Mouse (Mus musculus) mature B cell (primary cell): ENCODE results near the gene Sertad4.

Experiments
- in situ Hi-C: fragments of 300-500 bp; cut with MboI; formaldehyde crosslinking; loops from 2 replicates; pipeline ENCODE4 v1.14.3; 2019

The Sertad4 gene

DNA sequence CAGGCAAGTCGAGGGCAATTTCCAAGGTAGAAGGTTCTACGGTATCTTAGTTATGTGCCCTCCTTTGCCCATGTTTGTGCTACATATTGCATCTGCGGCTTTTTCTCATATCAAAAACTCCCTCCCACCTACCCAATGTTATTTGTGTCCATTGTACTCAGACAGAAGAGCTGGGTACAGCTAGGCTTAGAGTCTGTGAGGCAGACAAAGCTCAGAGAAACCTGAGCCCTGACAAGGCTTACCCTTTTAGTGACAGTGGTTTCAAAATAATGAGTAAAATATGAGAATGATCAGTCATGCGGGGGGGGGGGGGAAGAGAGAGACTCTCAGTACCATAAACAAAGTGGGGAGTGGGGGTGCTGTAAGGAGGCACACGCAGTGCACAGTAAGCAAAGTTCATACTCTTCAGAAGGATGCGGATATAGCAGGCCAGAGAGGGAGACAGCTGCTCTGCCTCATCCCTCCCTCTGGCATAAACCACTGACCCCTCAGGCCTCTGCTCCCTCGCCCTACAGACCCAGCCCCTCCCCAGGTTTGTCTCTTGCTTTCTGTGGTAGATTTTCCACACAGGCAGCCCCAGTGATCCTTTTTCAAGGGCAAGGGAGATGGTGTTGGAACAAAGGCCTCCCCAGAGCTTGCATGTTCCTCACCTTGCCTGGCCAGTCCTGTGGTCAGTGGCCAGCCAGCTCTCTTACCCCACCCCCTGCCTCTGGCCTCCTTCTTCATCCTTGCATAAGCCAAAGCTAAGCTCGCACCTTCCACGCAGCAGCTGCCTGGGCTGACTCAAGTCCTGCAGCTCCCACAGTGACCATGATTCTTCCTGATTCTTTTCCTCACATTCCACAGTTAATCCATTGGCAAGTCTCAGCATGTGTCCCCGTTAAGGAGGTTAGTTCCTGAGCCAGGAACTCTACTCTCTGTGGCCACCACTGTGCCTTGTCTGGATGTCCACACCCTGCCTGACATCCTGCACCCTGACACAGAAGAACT lies 49.1 kb downstream of the Sertad4 start:
- in situ Hi-C loops: no loop called here

DNA sequence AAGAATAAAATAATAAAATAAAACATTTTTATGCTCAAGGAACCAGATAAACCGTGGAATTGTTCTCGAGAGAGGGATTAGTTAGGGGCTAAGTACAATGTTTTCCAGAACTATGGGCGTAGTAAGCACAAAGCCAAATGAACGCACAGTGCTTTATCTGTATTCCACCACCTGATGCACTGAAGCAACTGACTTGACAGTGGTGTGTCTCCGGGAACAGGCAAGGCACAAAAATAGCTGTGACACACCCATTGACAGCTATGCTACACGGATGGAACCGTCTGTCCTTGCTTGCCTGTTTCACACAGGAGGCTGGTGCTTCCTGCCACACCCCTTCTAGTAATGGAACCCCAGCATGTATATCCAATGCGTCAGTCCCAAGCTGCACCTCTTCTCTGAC lies 55.2 kb downstream of the Sertad4 start:
- in situ Hi-C loops: no loop called here

DNA sequence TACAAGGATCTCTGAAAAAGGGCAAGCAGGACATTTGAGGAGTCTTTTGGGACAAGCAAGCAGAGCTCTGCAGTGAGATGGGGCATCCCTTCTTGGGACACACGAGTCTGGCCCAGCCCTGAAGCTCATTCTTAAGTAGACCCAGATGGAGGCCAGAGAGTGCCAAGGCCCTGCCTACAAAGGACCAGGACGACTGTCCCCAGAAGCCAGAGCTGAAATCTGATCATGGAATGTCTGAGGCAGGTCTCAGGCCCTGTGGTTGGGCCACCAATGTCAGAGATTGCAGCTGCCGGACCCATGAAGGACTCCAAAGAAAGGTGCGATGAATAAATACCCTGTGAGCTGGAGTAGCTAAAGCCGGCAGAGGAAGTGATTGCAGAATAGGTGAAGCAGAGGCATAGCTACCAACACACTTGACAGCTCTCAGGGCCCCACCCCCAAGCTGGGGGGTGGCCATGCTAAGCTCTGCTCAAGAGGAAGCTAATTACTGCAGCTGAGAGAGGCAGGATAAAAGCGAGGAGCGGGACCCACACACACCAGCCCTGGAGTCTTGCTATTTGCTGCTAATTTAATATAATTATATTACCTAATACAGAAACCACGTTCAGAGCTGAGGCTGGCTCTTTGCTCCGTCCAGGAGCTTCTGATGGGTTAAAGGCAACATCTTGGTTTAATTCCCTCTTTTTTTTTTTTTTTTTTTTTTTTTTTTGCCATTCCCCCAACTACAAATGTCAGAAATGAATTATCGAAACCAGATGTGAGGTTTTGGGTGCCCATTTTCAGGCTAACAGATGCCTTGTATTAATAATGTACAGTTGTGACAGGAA lies 56.2 kb downstream of the Sertad4 start:
- in situ Hi-C loops: no loop called here

DNA sequence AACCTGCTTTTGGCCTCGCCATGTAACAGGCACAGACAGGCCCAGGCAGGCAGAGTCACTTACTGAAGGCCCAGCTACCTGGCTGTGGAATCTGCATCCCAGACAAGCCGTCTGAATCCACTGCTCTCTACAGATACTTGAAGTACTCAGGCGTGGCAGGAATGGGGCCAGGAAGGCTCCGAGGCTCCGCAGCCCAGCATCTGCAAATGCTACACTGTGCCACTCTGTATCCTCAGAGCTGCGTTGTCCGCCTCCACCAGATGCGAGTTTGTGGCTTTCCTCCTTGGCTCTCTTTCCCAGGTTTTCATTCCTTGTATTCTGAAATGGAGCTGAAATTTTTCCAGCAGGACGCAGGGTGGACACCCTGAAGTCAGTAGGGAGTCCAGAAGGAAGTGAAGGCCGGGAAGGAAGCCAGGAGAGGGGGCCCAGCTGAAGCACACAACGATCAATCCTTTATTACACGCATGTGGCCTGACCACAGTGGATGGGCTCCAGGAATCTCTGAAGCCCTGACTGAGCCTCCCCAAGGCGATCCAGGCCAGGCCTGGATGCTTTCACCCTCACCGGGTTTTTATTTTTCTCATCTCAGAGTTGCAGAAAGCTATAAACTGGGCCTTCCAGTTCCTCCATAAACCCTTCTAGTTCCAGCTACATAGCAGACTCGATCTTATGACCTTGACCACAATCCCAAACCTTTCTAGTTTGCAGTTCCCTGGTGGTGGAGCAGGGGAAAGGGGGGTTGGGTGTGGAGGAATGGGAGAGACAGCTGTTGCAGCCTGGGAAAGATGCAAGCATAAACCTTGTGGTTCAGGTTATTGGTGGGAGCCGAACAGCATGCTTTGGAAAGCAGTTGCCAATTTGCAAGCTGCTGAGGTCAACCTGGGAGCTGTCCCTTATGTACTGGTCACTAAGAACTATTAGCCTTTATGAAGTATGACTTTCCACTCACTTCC lies 57.1 kb downstream of the Sertad4 start:
- in situ Hi-C loops: no loop called here

DNA sequence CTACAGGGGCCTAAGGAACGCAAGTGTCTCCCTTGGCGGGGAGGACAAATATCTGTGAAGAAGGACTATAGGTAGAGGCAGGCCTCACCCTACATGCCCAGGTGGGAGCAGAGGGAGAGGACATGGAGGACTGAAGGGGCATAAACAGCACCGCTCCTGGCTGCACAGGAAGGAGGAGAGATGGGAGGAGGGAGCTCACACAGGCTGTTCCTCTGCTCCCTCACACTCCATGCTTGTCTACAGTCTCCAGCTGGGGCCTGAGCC lies 58.6 kb downstream of the Sertad4 start:
- in situ Hi-C loops: no loop called here

DNA sequence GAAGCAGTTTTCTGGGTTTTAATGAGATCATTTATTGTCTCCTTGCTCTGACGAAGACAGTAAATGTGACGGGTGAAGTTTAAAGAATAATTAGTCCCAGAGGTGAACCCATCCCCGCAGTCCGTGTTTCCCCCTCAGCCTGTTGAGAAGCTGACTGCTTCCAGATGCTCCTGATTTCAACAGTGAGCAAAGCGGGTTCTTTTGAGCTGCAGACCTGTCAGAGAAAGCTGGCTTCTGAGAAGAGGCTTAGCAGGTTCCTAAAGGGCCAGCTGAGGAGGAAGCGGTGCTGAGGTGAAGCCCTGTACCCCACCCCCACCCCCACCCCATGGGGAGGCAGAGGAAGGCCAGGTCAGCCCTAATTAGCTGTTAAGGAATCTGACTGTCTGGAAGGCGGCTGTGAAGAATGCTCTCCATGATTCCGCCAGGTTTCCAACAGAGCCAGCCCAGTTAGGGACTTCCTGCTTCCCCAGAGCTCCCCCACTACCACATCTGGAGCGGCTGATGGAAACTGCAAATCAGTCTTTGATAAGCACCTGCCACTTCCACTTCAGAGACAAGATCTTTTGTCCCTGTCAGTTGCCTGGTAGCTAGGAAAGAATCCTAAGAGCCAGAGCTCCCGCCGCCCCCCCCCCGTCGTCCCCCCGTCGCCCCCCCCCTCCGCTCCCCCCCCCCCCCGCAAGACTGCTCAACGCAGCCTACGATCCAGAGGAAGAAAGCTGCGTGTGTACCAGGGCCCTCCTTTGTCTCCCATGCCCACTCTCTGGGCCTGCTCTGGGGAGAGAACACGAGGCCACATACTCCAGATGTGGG lies 59.1 kb downstream of the Sertad4 start:
- in situ Hi-C loops: no loop called here

DNA sequence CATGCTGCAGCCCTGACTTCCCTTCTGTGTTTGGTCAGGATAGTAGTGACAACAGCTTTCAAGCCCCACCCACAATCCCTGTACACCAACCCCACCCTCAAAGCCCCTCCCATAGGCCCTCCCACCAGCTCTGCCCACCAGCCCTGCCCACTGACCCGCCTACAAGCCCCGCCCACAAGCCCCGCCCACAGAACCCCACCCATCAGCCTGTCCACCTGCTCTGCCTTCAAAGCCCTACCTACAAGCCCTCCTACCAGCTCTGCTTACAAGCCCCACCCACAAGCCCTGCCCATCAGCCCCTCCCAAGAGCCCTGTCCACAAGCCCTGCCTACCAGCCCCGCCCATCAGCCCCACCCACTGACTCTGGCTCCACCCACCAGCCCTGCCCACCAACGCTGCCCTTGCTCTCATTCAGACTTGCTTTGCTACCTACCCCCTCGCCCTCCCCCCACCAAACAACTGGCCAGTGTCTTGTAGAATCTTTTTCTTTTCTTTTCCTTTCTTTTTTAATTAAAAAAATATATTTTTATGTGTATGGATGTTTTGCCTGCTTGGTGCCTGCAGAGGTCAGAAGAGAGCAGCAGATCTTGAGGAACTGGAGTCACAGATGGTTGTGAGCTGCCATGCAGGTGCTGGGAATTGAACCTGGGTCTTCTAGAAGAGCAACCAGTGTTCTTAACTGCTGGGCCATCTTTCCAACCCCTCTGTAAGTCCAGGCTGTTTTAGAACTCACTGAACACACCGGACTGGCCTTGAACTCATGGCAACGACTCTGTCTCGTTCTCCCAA lies 60.4 kb downstream of the Sertad4 start:
- in situ Hi-C loops: no loop called here
